Mouse (Mus musculus) testis, postnatal 14 days (tissue): Measurements from ENCODE around the gene Mul1.
"Not testable (repeated sequence)": the region's sequence is repeated elsewhere in the genome, so short reads cannot be mapped to it uniquely, and the experiment has no call there.

ENCODE experiments used
- DNase-seq: peaks from one replicate; pipeline ENCODE4 v3.0.0; 2021; ENCODE audit warnings: low spot score

Mul1 gene

DNA sequence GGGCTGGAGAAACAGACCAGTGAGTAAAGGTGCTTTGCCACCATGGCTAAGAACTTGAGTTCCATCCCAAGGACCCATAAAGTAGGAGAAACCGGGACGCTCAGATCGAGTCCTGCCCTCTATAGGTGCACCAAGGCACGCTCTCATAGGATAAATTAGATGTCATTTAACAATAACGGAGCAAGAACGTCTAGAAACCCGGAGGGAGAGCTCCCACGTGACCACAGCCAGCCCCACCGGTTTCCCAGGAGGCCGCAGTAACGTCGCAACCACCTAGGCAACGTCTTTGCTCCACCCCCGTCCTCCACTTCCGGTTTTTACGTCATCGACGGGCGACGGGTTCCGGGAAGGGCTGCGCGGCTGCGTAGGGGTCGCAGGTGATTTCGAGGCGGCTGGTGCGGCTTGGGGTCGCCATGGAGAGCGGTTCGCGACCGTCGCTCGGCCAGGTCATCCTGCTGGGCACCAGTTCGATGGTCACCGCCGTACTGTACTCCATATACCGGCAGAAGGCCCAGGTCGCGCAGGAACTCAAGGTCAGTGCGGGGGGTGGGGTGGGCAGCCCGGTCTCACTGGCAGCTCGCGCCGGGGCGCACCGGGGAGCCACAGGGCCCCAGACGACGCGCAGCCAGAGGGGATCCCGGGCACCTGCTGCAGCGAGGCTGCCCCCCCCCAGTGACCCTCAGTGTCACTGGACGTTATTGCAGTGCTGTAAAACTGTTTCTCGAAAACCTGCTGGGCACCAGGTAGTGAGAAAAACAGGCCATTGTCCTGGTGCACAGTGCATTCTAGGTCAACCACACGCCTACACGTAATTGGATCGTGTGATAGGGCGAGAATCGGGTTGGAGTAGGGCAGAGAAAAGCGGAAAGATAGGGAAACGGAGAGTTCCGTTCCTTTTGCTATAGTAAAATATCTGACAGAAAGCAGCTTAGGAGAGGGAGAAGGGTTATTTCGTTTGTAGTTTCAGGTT, at the start of gene Mul1:
Gene Mul1 (plus strand): TSS at position 325 of the 970 bp plus-strand sequence.
- peak; percentile 97 for DNase-seq

DNA sequence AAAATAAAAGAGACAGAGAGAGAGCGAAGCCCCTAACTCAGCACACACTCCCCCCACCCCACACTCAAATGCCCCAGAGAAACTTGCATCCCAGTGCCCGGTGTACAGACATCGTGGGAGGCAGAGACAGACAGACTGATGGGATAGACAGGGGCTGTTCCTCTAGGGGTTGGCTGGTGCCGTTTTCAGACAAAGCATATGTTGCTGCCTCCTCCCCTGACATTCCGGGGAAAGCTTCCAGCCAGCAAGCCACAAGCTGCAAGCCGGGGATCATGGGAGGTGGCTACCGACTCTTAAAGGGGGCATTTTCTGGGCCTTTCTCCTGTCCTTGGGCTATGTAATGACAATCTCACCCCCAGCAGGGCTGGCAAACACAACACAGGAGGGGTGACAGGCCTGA, 40.8 kb upstream of the Mul1 start:
- no peak for DNase-seq

DNA sequence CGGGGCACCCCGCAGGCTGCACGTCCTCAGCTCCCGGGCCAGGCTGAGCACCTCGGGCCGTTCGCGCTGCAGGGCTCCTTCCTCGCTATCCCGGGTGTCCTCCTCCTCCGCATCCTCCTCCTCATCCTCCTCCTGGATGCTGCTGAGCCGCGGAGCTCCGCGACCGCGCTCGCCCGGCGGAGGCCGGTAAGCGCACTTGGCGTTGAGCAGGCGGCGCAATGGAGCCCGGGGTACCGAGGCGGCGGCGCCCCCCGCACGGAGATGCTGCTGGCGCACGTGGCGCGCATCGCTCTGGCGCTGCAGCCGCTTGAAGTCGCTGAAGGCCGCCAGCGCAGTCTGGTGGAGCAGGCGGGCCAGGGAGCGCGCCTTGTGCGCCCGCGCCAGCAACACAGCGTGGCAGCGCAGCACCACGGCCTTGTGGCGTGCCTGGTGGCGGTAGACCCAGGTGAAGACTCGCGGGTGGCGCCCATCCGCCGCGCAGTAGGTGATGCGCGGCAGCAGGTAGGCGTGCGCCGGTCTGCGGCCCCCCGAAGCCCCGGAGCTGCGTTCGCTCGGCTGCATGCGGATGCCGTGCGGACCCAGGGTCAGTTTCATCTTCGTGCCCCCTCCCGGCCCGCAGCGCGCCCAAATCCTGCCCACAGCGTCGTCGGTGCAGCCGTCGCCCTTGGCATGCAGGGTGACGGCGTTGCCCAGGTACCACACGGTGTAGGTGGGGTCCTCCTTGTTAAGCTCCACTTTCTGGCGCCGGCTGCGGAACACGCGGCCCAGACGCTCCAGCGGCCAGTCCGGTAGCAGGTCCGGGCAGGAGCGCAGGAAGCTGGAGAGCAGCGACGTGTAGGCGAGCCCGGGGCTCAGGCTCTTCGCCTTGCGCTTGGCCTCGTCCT, 39.1 kb upstream of the Mul1 start:
- no peak for DNase-seq

DNA sequence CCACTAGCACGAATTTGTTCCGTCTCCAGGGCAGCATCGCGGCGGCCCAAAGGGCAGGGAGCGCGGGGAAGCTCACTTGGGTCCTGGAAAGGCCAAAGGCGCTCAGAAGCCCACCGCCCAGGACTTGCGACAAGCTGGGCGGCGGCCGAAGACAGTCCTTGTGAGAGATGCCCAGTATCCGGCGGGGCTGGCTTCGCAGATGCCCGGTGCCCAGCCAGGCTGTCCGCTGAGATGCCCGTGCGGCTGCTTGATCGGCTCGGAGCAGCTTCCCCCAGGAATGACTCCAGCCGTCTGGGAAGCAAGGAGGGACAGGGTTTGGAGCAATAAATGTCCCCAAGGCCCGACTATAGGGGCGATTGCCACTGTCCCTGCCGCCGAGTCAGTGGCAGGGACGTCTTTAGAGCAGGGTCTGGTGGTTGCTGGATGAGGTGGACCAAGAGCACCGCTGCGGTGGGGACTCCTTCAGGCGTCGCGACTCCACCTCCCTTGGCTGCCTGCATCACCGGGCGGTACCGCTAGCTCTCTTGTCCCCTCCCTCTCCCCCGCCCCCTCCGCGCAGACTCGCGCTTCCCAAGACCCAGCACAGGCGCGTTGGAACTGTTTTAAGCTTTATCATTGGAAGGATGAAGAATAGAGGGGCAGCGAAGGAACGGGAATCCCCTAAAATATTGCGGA, 38.4 kb upstream of the Mul1 start, which contains the start of gene Fam43b:
Gene Fam43b (minus strand): TSS at position 558 of the 675 bp plus-strand sequence.
- no peak for DNase-seq

DNA sequence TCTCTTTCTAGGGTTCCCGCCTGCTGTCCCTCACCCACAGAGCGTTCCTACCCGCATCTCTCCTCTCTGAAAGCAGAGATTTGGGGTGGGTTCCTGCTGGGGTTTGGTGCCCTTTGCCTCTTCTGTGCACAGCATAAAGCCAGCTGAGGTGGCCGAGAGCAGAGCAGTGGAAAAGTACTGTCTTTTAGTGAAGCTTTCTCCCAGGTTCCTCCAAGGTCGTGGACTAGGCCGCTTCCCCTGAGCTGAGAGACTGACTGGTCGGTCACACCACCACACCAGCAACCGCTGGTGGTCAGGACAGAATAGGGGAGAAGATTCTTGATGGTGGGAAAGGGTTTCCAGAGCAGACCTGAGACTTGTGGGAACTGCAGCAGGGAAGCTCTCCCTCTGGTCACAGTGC, 37.8 kb upstream of the Mul1 start:
- no peak for DNase-seq

DNA sequence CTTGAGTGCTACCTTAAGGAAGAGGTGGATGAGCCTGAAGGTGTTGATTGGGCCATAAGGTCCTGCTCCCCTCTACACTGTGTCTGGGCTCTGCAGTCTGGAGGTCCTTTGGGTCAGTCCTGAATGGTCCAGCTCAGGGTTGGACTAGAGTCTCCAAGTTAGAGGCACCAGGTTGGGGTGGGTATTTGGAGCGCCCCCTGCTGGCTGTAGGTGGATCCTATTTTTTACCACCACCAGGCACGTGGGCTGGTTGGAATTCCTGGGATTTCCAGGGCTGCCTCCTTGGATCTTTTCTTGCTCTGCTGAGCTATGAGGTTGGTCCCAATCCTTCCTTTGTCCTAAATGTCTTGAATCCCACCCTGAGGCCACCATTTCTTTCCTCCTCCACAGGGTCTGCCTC, 29.7 kb upstream of the Mul1 start:
- peak; percentile 39 for DNase-seq

DNA sequence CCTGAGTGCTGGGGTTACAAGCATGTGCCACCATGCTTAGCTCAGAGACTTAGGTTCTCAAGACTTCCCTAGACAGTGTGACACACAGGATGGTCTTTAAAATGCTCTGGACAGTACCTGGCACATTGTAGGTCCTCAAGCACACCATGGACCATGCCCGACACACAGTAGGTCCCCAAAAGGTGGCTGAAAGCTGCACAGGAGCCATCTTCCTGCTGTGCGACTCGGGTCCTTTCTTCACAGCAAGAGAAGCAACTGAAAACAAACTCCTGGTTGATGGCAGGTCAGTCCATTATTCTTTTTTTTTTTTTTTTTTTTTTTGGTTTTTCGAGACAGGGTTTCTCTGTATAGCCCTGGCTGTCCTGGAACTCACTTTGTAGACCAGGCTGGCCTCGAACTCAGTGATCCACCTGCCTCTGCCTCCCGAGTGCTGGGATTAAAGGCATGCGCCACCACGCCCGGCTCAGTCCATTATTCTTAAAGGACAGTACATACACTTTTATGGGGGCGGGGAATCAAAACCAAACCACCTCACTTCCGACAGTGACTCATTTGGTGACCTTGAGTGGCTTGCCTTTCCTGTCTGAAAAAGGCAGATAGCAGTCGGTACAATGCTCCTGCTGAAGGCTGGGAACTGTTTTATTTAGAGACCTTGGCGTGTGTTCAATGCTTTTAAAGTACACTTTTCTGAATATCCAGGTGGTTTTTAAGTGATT, 26.8 kb upstream of the Mul1 start:
- no peak for DNase-seq

DNA sequence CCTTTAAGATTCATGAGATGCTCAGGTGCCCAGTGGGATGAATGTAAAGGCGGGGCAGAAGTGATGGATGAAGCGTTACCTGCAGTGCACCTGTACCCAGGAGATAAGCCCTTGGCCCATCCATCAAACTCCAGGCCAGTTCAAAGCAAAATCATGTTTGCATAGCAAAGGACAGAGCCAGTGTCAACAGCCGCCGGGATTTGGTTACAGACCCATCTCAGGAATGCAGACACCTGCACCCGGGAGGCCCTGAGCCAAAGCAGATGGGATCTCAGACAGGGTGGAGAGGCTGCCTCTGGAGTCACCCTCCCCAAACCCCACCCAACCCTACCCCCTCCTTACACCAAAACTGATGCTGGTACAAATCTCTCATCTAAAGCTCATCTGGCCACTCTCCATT, 23.5 kb upstream of the Mul1 start:
- no peak for DNase-seq

DNA sequence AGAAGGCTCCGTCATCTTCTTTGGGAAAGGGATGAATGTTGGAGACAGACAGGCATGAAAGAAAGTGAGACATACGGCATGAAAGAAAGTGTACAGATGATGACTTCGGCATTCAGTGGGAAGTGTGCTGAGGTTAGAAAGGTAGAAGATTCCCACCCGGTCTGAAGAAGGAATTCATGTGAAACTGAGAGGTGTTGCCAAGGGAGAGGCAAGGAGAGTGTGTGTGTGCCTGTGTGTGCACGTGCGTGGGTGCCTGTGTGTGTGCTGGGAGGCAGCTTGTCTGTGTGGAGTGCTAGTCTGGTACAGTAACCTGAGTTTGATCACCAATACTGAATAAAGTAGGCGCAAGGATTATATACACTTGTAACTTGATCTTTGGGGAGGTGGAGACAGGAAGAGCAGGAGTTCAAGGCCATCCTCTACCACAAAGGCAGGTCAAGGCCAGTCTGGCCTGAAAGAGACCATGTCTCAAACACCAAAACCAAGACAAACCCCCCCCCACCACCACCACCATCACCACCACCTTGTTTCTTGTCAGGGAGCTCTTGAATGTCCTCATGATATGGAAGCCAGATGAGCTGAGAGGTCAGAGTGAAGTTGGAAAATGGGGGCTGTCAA, 22.9 kb upstream of the Mul1 start:
- no peak for DNase-seq

DNA sequence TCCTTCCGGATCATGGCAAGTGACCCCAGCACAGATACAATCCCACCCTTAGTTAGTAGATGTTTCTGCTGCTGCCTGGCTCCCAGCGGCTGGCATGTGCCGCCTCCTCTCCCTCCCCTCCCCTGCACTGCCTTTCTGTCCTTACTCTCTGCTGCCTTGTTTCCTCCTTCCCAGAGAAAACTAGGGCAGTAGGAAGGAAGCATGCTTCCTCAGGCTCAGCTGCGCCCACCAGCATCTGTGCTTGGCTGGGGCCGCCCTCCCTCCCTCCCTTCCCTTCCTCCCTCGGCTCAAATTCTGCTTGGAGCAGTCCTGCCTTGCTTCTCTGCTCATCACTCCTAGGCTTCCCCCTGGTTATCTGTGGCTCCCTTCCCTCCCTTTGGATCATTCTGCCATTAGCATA, 19.7 kb upstream of the Mul1 start:
- no peak for DNase-seq

DNA sequence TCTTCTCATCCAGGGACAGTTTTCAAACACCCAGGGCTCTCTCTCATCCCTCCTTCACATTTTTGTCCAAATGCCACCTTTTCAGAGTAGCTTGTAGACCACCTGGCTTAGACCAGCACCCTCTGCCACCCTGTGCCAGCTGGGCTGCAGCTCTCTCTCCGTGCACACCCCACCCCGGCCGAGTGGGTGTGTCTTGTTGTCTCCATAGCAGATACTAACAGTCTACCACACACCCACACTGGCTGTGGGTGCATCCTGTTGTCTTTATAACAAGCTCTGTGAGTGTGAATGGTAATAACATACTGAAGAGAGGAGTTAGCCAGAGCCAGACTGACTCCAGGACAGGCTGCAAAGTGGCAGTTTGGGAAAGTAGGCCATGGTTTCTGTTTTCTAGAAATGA, 18.5 kb upstream of the Mul1 start:
- DNase-seq, result no peak

DNA sequence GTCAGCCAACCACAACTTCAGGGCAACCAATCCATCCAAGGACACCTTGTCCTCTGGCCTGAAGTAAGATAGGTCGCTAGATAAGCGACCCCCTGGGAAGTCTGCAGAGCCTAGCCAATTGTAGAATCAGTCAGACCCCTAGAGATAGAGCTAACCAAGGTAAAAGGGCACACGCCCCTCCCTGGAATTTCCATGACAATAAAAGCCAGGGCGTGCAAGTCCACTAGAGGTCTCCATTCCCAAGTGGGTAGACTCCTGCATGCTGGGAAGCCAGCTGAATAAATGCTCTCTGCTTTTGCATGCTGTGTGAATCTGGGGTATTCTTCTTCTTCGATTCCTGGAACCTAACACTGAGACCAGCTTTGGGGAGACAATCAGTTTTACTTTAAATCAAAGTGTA, 18.1 kb upstream of the Mul1 start:
- DNase-seq, result no peak

DNA sequence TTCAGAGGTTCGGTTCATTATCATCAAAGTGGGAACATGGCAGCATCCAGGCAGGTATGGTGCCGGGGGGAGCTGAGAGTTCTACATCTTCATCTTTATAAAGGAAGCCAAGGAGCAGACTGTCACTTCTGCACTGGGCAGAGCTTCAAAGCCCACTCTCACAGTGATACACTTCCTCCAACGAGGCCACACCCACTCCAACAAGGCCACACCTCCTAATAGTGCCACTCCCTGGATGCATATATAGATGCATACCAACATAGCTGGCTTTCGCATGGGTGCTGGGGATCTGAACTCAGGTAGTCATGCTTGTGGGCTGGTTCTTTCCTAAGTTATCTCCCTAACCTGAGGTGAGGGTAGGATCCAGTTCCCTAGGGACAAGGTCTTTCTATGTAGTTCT, 16.6 kb upstream of the Mul1 start:
- no peak for DNase-seq

DNA sequence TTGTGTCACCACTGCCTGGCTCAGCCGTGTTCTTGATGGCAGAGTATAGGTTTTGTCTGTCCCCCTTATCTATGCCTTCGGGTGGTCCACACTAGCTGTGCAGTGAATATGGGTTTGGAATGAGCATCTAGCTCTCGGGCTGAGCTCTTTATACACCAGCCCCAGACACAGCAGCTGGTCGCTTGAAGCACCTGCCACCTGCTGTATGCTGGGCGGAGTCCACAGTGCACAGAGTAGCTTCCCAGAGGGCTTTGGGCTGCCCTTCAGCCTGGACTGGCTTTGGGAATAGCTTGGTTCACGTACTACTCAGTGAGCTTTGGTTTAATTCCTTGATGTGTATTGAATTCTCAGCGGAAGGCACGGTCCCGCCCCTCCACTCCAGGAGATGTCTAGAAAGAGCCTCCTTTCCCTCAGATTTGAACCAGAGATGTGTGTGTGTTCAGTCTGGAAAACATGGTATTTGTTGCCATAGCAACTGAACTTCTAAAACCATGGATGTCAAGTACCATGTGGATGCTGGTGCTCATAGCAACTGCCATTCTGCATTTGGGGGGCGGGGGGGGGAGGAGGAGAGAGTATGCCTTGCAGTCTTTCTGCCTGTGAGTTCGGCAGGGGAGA, 16.0 kb upstream of the Mul1 start:
- DNase-seq, result no peak

DNA sequence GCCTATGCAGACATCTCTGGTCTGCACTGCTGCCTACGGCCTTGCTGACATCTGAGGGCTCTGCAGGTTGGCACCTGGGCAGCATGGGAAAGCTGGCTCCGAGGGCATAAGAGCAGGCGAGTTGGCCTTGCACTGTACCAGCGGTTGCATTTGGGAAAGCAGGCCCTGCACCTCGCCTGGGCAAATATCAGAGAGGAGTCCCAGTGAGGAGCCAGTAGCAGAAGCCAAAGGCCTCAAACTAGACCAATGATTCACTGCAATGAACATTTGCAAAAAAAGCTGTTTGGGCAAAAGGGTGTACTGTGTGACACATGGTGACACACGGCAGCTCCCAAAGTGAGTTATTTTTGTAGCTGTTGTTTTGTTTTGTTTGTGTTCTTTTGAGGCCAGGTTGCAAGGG, 9.4 kb upstream of the Mul1 start:
- no peak for DNase-seq

DNA sequence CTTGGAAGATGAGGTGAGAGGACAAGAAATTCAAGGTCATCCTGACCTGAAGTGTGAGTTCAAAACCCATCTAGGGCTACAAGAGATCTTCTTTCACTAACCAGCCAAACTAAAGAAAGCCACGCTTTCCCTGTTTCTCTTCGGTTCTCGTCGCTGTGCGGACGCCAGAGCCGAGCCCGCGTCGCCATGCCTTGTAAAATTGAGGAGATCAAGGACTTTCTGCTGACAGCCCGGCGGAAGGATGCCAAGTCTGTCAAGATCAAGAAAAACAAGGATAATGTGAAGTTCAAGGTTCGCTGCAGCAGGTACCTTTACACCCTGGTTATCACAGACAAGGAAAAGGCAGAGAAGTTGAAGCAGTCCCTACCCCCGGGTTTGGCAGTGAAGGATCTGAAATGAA, 8.9 kb upstream of the Mul1 start:
- not testable (repeated sequence) for DNase-seq

DNA sequence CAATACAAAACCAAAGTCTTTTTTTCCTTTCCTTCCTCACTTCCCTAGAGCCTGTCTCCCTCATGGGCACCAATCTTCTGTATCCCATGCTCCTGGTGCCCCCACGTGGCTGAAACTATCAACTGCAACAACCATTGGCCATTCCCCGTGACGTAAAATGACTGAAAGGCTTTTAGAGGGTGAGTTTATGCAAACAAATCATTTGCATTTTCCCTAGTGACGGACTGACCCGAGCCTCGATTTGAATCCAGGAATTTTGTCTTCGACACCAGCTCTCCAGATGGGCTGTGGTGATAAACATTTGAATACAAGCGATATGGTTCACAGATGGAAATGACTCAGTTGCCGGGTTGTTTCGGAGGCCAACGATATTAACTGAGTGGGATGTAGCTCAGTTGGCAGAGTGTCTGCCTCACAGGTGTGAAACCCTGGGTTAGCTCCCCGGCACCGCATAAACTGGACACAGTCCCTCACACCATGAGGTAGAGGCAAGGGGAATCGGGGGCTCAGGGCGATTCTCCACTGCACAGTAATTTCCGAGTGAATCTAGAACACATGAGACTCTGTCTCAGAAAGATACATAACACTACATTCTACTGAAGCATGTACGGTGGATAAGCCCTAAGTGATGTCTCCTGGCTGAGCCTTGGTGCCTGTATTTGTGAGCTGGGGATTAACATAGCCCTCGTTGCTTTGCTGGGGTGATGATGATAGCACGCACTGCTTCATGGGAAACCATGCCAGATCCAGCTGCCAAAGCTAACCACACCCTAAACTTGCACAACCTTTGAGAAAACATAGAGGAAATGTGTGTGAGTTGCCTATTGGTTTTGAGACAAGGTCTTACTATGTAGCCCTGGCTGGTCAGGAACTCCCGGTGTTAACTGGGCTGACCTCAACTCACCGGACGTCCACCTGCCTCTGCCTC, 7.4 kb upstream of the Mul1 start:
- DNase-seq, result peak; percentile 57

DNA sequence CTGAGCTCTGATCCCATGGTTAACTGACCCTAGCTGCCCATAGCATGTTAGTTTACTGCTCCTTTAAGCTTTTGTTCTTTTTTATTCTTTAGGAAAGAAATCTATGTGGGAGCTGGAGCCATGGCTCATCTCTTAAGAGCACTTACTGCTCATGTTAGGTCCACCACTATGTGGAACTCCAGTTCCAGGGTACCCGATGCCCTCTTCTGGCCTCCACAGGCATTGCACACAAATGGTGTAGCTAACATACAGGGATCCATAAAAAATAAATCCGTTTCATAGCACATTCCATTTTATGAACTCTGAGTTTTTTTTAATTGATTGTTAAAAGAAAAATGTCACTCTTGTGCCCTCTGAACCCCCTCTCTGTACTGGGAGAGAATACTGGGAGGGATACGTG, 4.7 kb upstream of the Mul1 start:
- no peak for DNase-seq

DNA sequence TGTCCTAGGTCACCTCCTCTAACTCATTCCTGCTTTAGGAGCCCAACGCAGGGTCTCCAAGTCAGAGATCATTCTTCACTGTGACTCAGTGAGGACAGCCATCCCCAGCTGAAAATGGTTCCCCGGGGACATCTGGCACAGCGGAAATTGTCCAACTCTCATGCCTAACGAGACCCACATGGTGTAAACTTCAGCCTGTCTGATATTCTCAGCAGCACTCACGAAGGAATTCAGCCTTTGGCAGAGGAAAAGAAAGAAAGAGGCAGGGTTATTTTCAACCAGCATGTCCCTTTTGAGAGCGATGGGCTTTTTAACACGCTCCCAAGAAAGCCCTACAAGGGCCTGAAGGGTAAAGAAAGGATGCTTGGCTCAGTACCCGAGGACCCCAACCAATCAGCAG, 3.1 kb upstream of the Mul1 start:
- no peak for DNase-seq

DNA sequence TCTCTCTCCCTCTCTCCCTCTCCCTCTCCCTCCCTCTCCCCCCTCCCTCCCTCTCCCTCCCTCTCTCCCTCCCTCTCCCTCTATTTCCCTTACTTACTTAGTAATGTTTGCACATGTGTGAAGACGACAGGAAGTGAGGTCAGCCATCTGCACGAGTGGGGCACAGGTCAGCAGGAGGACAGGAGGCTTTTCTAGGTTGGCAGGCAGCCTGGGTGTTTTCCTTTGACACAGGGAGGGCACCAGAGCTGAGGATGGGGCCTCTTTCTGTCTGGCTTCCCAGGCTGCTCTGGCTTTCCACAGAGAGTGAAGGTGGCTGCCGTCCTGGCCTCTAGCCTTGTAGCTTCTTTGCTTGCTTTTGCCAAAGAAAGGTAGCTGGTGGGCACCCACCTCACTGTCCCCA, 5.6 kb downstream of the Mul1 start:
- no peak for DNase-seq
